Mouse (Mus musculus): ENCODE data around the gene Selenof.
"Not testable (repeated sequence)": the region's sequence is repeated elsewhere in the genome, so short reads cannot be mapped to it uniquely, and the experiment has no call there.

DNA sequence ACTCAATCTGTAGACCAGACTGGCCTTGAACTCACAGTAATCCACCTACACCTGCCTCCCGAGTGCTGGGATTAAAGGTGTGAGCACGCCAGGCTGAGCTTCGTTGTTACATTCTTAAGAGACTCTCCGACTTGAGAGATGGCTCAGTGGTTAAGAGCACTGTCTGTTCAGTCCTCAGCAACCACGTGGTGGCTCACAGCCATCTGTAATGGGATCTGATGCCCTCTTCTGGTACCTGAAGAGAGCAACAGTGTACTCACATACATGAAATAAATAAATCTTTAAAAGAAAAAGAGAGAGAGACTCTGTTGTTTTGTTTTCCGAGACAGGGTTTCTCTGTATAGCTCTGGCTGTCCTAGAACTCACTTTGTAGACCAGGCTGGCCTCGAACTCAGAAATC is 35.7 kb downstream of the Selenof start:
- TF ChIP-seq CTCF (IDR thresholded peaks at IDR 0.05; ENCODE audit: low read depth, low read length); TAL1 (conservative IDR thresholded peaks at IDR 0.05; ENCODE audit: low read depth, low read length); POLR2AphosphoS5 (IDR thresholded peaks at IDR 0.05; ENCODE audit: insufficient replicate concordance, low read depth, low read length); GATA1 (IDR thresholded peaks at IDR 0.05; ENCODE audit: borderline replicate concordance, low read length): not testable (repeated sequence)
